Mouse (Mus musculus) gastrocnemius, postnatal 4 days (tissue): ENCODE data around the gene Vps37d. TPM values are rescaled to one million over a fixed set of nuclear protein-coding genes. Genes with fewer than 3 reads are reported as not detected.

ENCODE experiments used
- DNase-seq, 2 experiments: peaks; one replicate each; pipeline ENCODE4 v3.0.0; 2021 to 2022; ENCODE audit warnings: low spot score in 2 of 2, mixed read lengths in 2 of 2
- total RNA-seq, 2 experiments: library from RNA; stranded (reverse); gene quantifications; 2 replicates each; pipeline ENCODE4 v1.2.3; 2021

The Vps37d gene
- total RNA-seq, 2 experiments from 2014 or later: 3.2 to 4.1 TPM

DNA sequence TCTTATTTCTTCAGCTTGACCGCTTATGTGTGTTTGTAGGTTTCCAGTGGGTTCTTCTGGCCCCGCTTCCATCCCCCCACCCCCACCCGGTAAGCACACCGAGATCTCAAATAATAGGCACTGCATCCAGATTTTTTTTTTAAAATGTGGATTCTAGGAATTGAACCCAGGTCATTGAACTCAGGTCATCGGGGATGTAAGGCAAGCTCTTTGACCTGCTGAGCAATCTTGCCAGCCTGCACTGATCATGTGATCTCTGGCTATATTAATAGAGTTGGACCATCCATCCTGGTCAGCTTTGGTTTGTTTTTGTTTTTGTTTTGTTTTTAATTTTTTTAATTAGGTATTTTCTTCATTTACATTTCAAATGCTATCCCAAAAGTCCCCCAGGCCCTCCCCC is 45.5 kb downstream of the Vps37d start:
- no peak for DNase-seq

DNA sequence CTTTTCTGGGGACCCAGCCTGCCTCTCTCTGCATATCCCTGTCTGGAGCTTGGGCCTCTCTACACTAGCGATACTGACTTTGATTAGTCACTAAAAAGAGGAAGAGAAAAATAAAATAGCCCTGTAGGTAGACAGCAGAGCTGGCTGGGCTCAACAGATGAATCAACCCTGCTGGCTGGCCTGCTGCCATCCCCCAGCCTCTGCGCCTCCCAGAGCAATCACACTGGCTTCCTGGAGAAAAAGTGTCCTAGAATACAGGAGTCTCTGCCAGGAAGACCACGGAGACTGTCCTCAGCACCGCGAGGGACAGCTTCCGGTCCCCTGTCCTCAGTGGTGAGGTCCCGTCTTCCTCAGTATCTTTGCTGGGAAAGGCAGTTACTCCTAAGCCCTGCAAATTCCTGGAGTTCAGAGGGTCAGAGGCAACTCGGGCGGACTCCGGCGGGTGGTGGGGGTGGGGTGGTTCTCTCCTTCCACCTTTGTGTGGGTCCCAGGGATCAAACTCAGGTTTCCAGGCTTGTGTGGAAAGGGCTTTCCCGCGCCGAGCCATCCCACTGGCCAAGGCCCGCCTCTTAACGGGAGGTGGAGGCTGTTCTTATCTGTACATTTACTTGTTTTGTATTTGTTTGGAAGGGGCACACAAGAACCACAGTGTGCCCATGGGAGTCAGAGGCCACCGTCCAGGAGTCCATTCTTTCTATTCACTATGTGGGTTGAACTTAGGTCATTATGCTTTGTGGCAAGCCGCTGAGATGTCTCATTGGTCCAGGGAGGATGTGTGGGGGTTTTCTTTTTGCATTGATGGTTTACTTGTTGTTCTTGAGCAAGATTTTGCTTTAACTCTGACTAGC is 48.8 kb downstream of the Vps37d start:
- DNase-seq: peak; percentile 53 to 66

DNA sequence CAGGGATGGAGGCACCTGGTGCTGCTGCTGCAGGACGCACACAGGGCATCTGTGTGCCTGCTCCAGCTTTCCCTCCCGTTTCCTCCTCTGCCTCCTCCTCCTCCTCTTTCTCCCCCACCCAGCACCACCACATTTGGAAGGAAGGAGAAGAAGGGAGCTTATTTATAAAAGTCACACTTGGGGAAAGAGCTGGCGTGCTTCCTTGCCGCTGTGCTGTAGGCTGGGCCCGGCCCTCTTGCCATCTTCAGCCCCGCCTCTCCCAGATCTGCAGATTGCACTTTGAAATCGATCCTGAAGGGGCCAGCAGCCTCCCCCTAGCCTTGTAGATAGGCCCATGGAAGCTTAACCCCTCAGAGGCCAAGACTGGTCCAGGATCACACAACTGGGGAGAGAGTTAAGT is 52.2 kb downstream of the Vps37d start:
- no peak for DNase-seq

DNA sequence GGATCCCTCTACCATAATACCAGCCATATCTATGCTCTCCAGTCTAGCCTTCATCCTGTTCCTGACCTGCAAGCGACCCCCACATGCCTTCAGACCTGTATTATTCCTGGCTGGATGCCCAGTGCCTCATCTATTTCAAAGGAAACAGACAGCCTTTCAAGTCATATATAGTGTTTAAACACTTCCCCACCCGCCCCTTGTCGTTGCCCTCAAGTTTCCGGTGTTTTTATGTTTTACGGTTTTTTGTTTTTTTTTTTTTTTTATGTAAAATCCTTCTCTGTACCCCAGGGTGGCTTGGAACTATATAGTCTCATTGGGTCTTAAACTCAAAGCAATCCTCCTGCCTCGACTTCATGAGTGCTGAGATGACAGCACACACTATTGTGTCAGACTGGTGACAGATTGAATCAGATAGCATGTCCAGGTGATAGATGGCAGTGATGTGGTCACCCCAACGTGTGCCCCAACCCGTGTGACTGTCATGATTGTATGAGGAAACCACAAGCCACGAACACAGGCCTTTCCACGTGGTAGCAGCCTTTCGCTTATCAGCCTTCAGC is 53.3 kb downstream of the Vps37d start:
- no peak for DNase-seq

DNA sequence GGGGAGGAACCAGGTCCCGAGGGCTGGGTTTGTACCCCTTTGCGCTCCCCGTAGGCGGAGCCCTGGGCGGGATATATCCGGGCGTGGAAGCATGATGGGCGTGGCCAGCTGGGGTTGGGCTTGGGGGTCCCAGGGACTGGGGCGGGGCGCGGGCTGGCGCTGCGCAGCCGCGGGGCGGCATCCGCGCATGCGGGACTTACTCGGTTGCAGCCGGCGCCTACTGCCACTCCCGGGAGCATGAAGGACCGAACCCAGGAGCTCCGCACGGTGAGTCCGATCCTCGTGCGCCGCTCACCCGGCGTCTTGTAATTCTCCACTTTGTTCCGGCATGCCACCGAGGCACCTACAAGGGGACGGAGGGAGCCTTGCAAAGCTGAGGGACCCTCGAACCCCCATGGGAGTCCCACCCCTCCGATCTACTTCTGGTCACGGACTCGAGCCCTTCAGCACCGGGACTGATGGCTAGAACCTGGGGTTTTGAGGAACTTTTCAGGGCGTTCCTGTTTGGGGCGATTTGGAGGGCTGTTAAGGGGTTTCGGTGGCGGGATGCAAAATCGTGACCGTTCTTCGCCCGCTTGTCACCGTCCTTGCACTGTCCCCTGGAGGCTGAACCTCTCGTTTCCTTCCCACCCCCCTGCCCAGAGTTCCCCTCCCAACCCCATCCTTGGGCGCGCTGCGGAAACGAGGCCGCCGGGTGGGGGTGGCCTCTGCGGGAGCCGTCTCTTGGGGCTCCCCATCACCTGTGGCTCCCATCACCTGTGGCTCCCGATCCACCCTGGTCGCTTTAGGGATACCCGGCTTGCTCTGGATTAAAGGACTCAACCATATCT is 54.5 kb downstream of the Vps37d start, which contains the start of gene Stx1a:
TSS of gene Stx1a (plus strand) at position 139 of the 830 bp plus-strand sequence.
- peak; percentile 84 to 90 for DNase-seq

Other genes starting within 250 kb of the Vps37d start
- gene Tmem270, start 171.5 kb downstream of the Vps37d start, total RNA-seq: not detected
- gene Cldn13, start 162.7 kb downstream of the Vps37d start, total RNA-seq: not detected
- gene Mettl27, start 145.9 kb downstream of the Vps37d start, total RNA-seq: 10 to 100 TPM in 1 of 2 experiments, 1 to 10 TPM in 1; 8.7 to 10.3 TPM
- not detected for gene Cldn4, start 131.3 kb downstream of the Vps37d start, total RNA-seq
- gene Cldn3, start 92.1 kb downstream of the Vps37d start, total RNA-seq: under 1 TPM in 1 of 2 experiments, not detected in 1; 0.29 TPM
- 10 to 100 TPM; 44.0 to 44.6 TPM for gene Abhd11, start 69.1 kb downstream of the Vps37d start, total RNA-seq
- gene Stx1a, start 54.8 kb downstream of the Vps37d start, total RNA-seq: 1 to 10 TPM; 4.5 to 5.1 TPM
- 10 to 100 TPM; 23.8 to 25.2 TPM for gene Dnajc30, start 14.1 kb downstream of the Vps37d start, total RNA-seq
- gene Bud23, start 13.3 kb downstream of the Vps37d start, total RNA-seq: 10 to 100 TPM; 29.9 to 33.3 TPM
- 10 to 100 TPM; 13.8 to 24.6 TPM for gene Mlxipl, start 11.6 kb upstream of the Vps37d start, total RNA-seq
- 10 to 100 TPM; 18.3 to 22.2 TPM for gene Tbl2, start 71.4 kb upstream of the Vps37d start, total RNA-seq
- 10 to 100 TPM; 27.3 to 28.0 TPM for gene Bcl7b, start 90.0 kb upstream of the Vps37d start, total RNA-seq
- gene Baz1b, start 109.0 kb upstream of the Vps37d start, total RNA-seq: 10 to 100 TPM; 59.4 to 63.6 TPM
- gene Fzd9, start 173.0 kb upstream of the Vps37d start, total RNA-seq: 10 to 100 TPM; 16.0 to 20.2 TPM